Mouse (Mus musculus): ENCODE results near the gene Tcf20. TPM values are rescaled to one million over a fixed set of nuclear protein-coding genes. Genes with fewer than 3 reads are reported as not detected.

The Tcf20 gene
- polyA plus RNA-seq, 1 experiment from 2014 or later: 17.4 TPM

DNA sequence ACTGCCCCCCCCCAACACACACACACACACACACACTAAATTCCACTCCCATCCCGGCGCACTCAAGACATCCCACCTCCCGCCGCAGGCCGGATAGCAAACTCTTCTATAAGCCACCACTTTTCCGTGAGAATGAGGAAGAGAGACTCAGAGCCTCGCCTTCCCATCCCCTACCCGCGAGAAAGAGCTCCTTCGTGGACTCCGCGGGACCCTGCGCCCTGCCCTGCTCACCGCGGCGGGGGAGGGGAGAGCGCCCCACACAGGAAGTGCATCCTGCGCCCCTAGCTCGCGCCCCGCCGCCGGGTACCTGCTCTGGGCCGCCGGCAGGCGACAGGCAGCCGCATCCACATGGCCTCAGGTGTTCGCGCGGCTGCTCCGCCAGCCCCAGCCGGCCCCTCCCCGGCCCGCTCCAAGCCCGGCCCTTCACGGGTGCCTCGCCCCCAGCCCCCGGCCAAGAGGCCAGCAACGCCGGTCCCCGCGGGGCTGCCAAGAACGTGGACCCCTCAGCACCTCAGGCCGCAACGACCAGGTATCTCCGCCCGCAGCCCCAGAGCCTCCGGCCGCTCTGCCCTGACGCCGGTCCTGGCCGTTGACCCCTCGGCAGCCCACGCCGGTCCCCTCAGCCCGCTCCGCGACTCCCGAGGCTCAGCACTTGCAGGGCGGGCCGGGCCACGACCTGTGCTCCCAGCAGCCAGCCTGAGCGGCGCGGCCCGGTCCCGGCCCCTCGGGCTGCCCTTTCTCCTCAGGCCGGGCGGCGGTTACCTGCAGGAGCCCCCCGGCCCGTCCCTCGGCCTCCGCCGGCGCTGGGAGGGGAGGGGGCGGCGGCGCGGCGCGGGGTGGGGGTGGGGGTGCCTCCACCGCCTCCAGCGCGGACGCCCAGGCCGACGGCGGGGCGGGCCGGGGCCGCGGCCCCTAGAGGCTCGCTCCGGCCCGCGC, 88.7 kb downstream of the Tcf20 start:
- WGBS: under 1% methylated on average over 69 of the region's 98 CpGs

DNA sequence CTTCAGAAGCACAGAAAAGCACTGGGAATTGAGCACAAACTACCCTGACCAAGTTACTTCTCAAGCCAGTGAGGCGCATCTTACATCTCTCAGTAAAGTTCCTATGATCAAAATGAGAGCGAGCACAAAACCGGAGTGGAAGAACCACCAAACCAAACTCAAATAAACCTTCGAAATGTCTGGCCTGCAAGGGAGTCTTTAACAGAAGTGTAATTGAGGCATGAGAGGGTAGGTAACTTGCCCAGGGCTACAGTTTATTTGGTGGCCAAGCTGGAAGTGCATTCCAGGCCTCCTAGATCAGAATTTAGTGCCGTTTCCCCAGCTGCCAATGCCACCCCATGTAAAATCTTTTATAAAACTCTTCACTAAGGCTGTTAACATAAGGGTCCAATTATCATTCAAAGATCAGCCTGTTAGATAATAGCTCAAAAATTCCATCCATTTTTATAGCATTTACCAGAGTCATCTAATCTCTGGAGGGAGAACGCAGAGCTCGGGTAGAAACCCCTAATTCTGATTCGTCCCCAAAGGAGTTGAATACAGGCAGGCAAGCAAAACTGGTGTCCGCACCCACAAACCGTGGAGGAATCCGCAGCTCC, 89.4 kb downstream of the Tcf20 start:
- Histone ChIP-seq H3K9me3 (replicated peaks; ENCODE audit: control insufficient read depth, low read length) (no peaks in the 10 kb centered on the region), H3K36me3 (ENCODE audit: control insufficient read depth, insufficient read depth, low read length) (no peaks in the 10 kb centered on the region), H3K4me2 (ENCODE audit: low read length) (peak overlapping the region; percentile 81), H3K9ac (ENCODE audit: low read length) (peak overlapping the region; percentile 93), H3K4me1 (ENCODE audit: control insufficient read depth, insufficient read depth, low read length) (peaks cover 29% of the 10 kb centered on the region), H3K4me3 (ENCODE audit: low read depth, low read length) (peak overlapping the region; percentile 99), H3K27ac (ENCODE audit: low read depth, low read length) (no peak overlapping the region), H3K27me3 (replicated peaks; ENCODE audit: control insufficient read depth, insufficient read depth, low read length) (no peaks in the 10 kb centered on the region)
- no peak for ATAC-seq
- 18% methylated on average over 11 of the region's 11 CpGs for WGBS
- DNase-seq (ENCODE audit: low spot score): no peak

More for the DNA sequence above, 88.7 kb downstream of the Tcf20 start:
- peak overlapping the region; percentile 95 for H3K27ac ChIP-seq (ENCODE audit: low read depth, low read length)
- DNase-seq (ENCODE audit: low spot score) (no peak), ATAC-seq (peak; percentile 47)
- H3K9me3 ChIP-seq (replicated peaks; ENCODE audit: control insufficient read depth, low read length): no peaks in the 10 kb centered on the region
- H3K36me3 ChIP-seq (ENCODE audit: control insufficient read depth, insufficient read depth, low read length): no peaks in the 10 kb centered on the region
- no peaks in the 10 kb centered on the region for H3K27me3 ChIP-seq (replicated peaks; ENCODE audit: control insufficient read depth, insufficient read depth, low read length)
- H3K4me2 ChIP-seq (ENCODE audit: low read length): peak overlapping the region; percentile 81
- peak overlapping the region; percentile 93 for H3K9ac ChIP-seq (ENCODE audit: low read length)
- H3K4me3 ChIP-seq (ENCODE audit: low read depth, low read length): peak overlapping the region; percentile 99
- H3K4me1 ChIP-seq (ENCODE audit: control insufficient read depth, insufficient read depth, low read length): peaks cover 29% of the 10 kb centered on the region

DNA sequence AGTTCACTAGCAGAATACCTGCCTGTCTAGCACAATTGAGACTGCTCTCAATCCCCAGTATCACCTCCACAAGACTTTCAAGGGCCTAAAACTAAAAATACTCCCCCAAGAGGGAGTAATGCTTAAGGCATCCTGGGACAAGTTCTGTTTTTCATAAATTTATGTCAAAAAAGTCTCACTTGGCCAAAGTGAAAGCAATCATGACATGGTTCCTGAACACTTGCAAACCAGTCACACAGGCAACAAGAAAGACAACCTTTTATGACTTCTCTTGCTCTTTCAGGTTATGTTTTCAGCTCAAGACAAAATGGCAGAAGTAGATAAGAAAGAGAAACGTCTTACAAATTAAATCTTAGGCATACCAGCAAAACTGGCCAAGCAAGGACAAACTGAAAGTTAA, 91.3 kb downstream of the Tcf20 start:
- H3K4me2 ChIP-seq (ENCODE audit: low read length): no peak overlapping the region
- no peak overlapping the region for H3K27ac ChIP-seq (ENCODE audit: low read depth, low read length)
- H3K4me3 ChIP-seq (ENCODE audit: low read depth, low read length): no peak overlapping the region
- H3K9ac ChIP-seq (ENCODE audit: low read length): no peak overlapping the region
- H3K36me3 ChIP-seq (ENCODE audit: control insufficient read depth, insufficient read depth, low read length): no peaks in the 10 kb centered on the region
- H3K4me1 ChIP-seq (ENCODE audit: control insufficient read depth, insufficient read depth, low read length): peaks cover 18% of the 10 kb centered on the region
- ATAC-seq (no peak), DNase-seq (ENCODE audit: low spot score) (no peak)
- H3K9me3 ChIP-seq (replicated peaks; ENCODE audit: control insufficient read depth, low read length): no peaks in the 10 kb centered on the region
- no peaks in the 10 kb centered on the region for H3K27me3 ChIP-seq (replicated peaks; ENCODE audit: control insufficient read depth, insufficient read depth, low read length)
- WGBS: 80% methylated on average over 1 of the region's 1 CpGs

DNA sequence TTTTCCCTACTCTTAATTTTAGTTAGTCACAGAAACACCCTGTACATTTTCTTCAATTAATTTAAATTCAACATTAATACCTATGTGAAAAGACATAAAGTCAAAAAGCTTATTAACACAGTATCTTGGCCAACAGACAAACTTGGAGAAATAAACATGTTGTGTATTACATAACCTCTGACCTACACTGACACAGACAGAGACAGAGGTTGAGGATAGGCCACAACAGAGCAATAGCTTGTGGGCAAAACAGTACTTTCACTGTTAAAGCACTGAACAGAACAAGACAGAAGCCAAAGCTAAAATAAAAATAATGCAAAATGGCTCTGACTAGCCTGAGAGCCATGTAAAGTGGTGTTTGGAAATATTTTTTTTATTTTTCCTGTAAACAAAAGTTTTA, 97.2 kb downstream of the Tcf20 start:
- no peak for ATAC-seq
- H3K27me3 ChIP-seq (replicated peaks; ENCODE audit: control insufficient read depth, insufficient read depth, low read length): no peaks in the 10 kb centered on the region
- no peak overlapping the region for H3K4me3 ChIP-seq (ENCODE audit: low read depth, low read length)
- H3K9ac ChIP-seq (ENCODE audit: low read length): no peak overlapping the region
- no peaks in the 10 kb centered on the region for H3K4me1 ChIP-seq (ENCODE audit: control insufficient read depth, insufficient read depth, low read length)
- DNase-seq (ENCODE audit: low spot score): no peak
- H3K9me3 ChIP-seq (replicated peaks; ENCODE audit: control insufficient read depth, low read length): no peaks in the 10 kb centered on the region
- no peak overlapping the region for H3K27ac ChIP-seq (ENCODE audit: low read depth, low read length)
- H3K36me3 ChIP-seq (ENCODE audit: control insufficient read depth, insufficient read depth, low read length): no peaks in the 10 kb centered on the region
- no peak overlapping the region for H3K4me2 ChIP-seq (ENCODE audit: low read length)

DNA sequence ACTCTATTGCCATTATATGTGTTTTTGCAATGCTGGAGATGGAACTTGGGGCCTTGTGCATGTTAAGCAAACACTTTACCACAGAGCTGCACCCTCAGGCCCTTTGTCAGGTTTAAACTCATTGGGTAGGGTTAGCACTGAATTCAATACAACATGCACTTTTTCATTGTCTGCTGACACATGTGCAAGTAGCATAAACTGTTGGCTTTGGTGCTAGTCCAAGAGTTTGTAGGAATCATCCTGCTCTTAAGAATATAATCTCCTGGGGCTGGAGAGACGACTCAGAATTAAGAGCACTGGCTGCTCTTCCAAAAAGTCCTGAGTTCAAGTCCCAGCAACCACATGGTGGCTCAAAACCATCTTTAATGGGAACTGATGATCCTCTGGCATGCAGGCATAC, 98.2 kb downstream of the Tcf20 start:
- Histone ChIP-seq H3K4me2 (ENCODE audit: low read length) (no peak overlapping the region), H3K4me3 (ENCODE audit: low read depth, low read length) (no peak overlapping the region), H3K4me1 (ENCODE audit: control insufficient read depth, insufficient read depth, low read length) (no peaks in the 10 kb centered on the region), H3K27ac (ENCODE audit: low read depth, low read length) (no peak overlapping the region), H3K36me3 (ENCODE audit: control insufficient read depth, insufficient read depth, low read length) (no peaks in the 10 kb centered on the region), H3K9ac (ENCODE audit: low read length) (no peak overlapping the region), H3K27me3 (replicated peaks; ENCODE audit: control insufficient read depth, insufficient read depth, low read length) (no peaks in the 10 kb centered on the region), H3K9me3 (replicated peaks; ENCODE audit: control insufficient read depth, low read length) (no peaks in the 10 kb centered on the region)
- DNase-seq (ENCODE audit: low spot score): no peak
- 74% methylated on average over 1 of the region's 1 CpGs for WGBS
- no peak for ATAC-seq

DNA sequence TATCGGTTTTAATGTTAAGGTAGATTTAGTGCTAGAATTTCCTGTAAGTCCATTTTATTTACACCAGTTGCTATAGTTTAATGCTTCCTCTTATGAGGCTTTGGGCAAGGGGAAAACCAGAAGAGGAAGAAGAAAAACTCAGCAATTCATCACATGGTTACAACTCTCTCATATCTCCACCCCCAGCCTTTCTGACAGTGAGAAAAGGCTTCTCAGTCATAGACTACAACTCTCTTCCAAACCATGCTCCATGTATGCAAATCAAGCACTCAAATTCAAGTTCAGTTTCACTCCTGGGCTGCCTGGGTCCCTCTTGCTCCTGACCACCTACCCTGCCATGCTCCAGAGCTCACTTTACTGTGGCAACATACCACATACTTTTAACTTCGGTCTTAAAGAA, 99.2 kb downstream of the Tcf20 start:
- ATAC-seq (no peak), DNase-seq (ENCODE audit: low spot score) (no peak)
- no peaks in the 10 kb centered on the region for H3K36me3 ChIP-seq (ENCODE audit: control insufficient read depth, insufficient read depth, low read length)
- no peaks in the 10 kb centered on the region for H3K4me1 ChIP-seq (ENCODE audit: control insufficient read depth, insufficient read depth, low read length)
- H3K9ac ChIP-seq (ENCODE audit: low read length): no peak overlapping the region
- H3K4me2 ChIP-seq (ENCODE audit: low read length): no peak overlapping the region
- WGBS: 93% methylated on average over 2 of the region's 2 CpGs
- H3K27me3 ChIP-seq (replicated peaks; ENCODE audit: control insufficient read depth, insufficient read depth, low read length): no peaks in the 10 kb centered on the region
- no peak overlapping the region for H3K4me3 ChIP-seq (ENCODE audit: low read depth, low read length)
- no peaks in the 10 kb centered on the region for H3K9me3 ChIP-seq (replicated peaks; ENCODE audit: control insufficient read depth, low read length)
- no peak overlapping the region for H3K27ac ChIP-seq (ENCODE audit: low read depth, low read length)

DNA sequence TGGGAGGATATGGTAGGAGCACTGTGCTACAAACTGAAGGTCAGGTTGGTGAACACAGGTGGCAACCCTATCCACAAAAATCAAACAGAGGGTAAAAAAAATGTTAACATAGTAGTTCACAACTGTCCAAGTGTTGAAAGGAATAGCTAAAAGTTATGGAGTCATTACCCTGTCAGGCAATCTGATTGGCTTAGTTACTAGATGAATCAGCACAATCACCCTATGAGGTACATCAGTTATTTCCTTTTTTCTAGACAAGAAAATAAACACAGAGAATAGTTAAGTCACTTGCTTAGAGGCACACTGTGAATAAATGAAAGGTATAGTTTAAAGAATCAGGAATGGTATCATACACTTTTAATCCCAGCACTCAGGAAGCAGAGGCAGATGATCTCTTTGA, 110.4 kb downstream of the Tcf20 start:
- ATAC-seq (no peak), DNase-seq (ENCODE audit: low spot score) (no peak)
- no peak overlapping the region for H3K4me3 ChIP-seq (ENCODE audit: low read depth, low read length)
- H3K4me2 ChIP-seq (ENCODE audit: low read length): no peak overlapping the region
- no peaks in the 10 kb centered on the region for H3K9me3 ChIP-seq (replicated peaks; ENCODE audit: control insufficient read depth, low read length)
- no peaks in the 10 kb centered on the region for H3K36me3 ChIP-seq (ENCODE audit: control insufficient read depth, insufficient read depth, low read length)
- H3K27ac ChIP-seq (ENCODE audit: low read depth, low read length): no peak overlapping the region
- H3K4me1 ChIP-seq (ENCODE audit: control insufficient read depth, insufficient read depth, low read length): no peaks in the 10 kb centered on the region
- no peak overlapping the region for H3K9ac ChIP-seq (ENCODE audit: low read length)
- no peaks in the 10 kb centered on the region for H3K27me3 ChIP-seq (replicated peaks; ENCODE audit: control insufficient read depth, insufficient read depth, low read length)

DNA sequence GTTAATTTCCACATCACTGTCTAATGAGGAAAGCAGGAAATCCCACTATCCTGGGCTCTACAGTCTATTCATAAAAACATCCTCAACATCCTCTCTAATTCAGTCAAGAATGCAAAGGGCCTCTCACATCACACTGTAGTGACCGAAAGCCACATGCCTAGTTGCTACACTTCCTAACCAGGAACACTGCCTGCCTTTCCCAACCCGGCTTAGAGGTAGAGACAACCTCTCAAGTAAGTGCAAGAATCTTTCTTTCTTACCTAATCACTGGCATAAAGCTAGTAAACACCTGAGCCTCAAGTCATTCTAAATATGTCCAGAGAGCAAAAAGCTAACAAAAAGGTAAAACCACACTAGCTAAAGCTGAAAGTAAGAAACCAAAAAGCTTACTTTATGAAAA, 110.8 kb downstream of the Tcf20 start:
- H3K27me3 ChIP-seq (replicated peaks; ENCODE audit: control insufficient read depth, insufficient read depth, low read length): no peaks in the 10 kb centered on the region
- no peak for DNase-seq (ENCODE audit: low spot score)
- 91% methylated on average over 2 of the region's 2 CpGs for WGBS
- H3K9me3 ChIP-seq (replicated peaks; ENCODE audit: control insufficient read depth, low read length): no peaks in the 10 kb centered on the region
- H3K4me2 ChIP-seq (ENCODE audit: low read length): no peak overlapping the region
- H3K27ac ChIP-seq (ENCODE audit: low read depth, low read length): no peak overlapping the region
- H3K4me3 ChIP-seq (ENCODE audit: low read depth, low read length): no peak overlapping the region
- no peaks in the 10 kb centered on the region for H3K4me1 ChIP-seq (ENCODE audit: control insufficient read depth, insufficient read depth, low read length)
- no peak for ATAC-seq
- no peaks in the 10 kb centered on the region for H3K36me3 ChIP-seq (ENCODE audit: control insufficient read depth, insufficient read depth, low read length)
- H3K9ac ChIP-seq (ENCODE audit: low read length): no peak overlapping the region

DNA sequence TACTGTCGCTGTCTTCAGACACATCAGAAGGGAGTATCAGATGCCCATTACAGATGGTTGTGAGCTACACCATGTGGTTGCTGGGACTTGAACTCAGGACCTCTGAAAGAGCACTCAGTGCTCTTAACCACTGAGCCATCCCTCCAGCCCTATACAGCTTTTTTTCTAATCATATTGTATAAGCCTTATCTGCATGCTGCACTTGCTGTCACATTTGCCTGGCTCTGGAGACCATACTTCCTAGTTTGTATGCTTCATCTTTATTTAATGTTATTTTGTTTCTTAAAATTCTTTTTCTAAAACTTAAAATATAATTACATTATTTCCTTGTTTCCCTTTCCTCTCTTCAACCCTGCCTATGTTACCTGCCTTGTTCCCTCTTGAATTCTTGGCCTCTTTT, 115.6 kb downstream of the Tcf20 start:
- WGBS: 97% methylated on average over 1 of the region's 1 CpGs

More for the DNA sequence above, 115.6 kb downstream of the Tcf20 start:
- H3K27ac ChIP-seq (ENCODE audit: low read depth, low read length): no peak overlapping the region
- H3K4me3 ChIP-seq (ENCODE audit: low read depth, low read length): no peak overlapping the region
- ATAC-seq (no peak), DNase-seq (ENCODE audit: low spot score) (no peak)
- H3K9ac ChIP-seq (ENCODE audit: low read length): no peak overlapping the region
- no peaks in the 10 kb centered on the region for H3K27me3 ChIP-seq (replicated peaks; ENCODE audit: control insufficient read depth, insufficient read depth, low read length)
- H3K9me3 ChIP-seq (replicated peaks; ENCODE audit: control insufficient read depth, low read length): no peaks in the 10 kb centered on the region
- no peak overlapping the region for H3K4me2 ChIP-seq (ENCODE audit: low read length)
- H3K4me1 ChIP-seq (ENCODE audit: control insufficient read depth, insufficient read depth, low read length): no peaks in the 10 kb centered on the region
- no peaks in the 10 kb centered on the region for H3K36me3 ChIP-seq (ENCODE audit: control insufficient read depth, insufficient read depth, low read length)
